Mouse (Mus musculus) spleen, adult 2 months (tissue): Measurements from ENCODE around the gene L3mbtl4.

Experiments
- CTCF ChIP-seq: fragments of 200-500 bp; IDR thresholded peaks from 2 replicates; pipeline ENCODE4 v1.5.1; 2011; ENCODE audit warnings: mild to moderate bottlenecking, inconsistent platforms; ENCODE audit not compliant: insufficient read depth, insufficient read length, insufficient replicate concordance; ENCODE audit errors: extremely low read depth
- POLR2A ChIP-seq: fragments of 200-500 bp; IDR thresholded peaks from 2 replicates; pipeline ENCODE4 v1.6.1; 2011; ENCODE audit warnings: low read depth, low read length, inconsistent platforms

- no peak for TF ChIP-seq CTCF
- no peak for TF ChIP-seq POLR2A
Observed at GRCm38 (mm10) chr17:68273954-68274353, 357 bp downstream of the L3mbtl4 start.
